Mouse (Mus musculus): ENCODE results near the gene Psph. TPM values are rescaled to one million over a fixed set of nuclear protein-coding genes. Genes with fewer than 3 reads are reported as not detected.
A peak's percentile ranks its signal among the peaks of the same experiment; 100 is the strongest.
"Not testable (repeated sequence)": the region's sequence is repeated elsewhere in the genome, so short reads cannot be mapped to it uniquely, and the experiment has no call there.

The Psph gene
- total RNA-seq (2021) = 10 to 100 TPM; 15.9 to 18.2 TPM
- long read RNA-seq, experiment 1, transcript Psph-201 (8 exons, 1,733 nt) = major isoform, 6 of 19 reads
- long read RNA-seq, experiment 1, partial matches to known transcripts = 5 of 19 reads
- long read RNA-seq, experiment 1, other reads (novel, unspliced or antisense) = 8 of 19 reads
- long read RNA-seq, experiment 2, transcript Psph-201 (8 exons, 1,733 nt) = major isoform, 7 of 31 reads
- long read RNA-seq, experiment 2, partial matches to known transcripts = 6 of 31 reads
- long read RNA-seq, experiment 2, other reads (novel, unspliced or antisense) = 18 of 31 reads

DNA sequence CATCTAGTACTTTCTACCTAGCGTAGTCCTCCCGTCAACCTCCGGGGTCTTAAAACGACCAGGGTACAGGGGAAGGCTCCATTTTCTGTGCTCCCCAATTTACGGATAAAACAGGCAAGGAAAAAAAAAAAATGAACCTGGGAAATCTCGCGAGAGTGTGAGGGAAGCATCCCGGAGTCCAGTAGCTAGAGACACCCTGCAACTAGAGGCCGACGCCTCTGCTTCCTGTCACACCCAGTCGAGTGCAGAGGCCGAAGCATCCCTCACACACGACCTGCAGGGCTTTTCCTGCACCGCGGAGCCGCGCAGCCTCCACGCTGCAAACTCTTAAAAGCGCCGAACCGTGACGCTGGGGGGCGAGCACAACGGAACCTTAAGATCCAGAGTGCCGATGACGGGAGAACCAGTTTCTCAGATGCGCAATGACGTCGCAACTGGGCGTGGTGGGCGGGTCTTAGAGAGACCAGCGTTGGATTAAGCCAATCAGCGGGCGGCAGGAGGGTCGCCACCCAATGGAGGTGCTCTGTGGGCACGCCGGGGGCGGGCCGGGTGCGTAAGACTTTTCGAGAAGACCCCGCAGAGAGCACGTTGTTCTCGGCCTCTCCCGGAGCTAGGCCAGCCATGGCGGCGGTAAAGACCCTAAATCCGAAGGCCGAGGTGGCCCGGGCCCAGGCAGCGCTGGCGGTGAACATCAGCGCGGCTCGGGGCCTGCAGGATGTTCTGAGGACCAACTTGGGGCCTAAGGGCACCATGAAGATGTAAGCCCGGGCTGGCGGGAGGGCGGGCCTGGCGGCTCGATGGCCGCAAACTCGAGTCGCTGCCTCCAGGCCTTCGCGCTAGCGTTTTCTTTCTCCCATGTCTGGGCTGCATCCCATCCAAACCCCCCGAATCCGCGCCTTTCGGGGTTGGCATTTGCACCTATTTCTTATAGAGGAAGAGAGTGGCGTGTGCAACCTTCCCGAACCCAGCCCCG lies at the start of gene Psph:
TSS of gene Psph (minus strand) at position 632 of the 973 bp plus-strand sequence.
- peak; percentile 95 for DNase-seq

GRCm38 (mm10) chr5:129790591-129790990 lies 3.3 kb upstream of the Psph start:
- not testable (repeated sequence) for DNase-seq

- DNase-seq = no peak
These were observed 757 bp upstream of the Psph start for GRCm38 (mm10) chr5:129787818-129788593.

GRCm38 (mm10) chr5:129786161-129786560 lies 1.1 kb downstream of the Psph start:
- DNase-seq = no peak

- no peak for DNase-seq
These were observed 1.9 kb downstream of the Psph start for GRCm38 (mm10) chr5:129785235-129785870.

DNA sequence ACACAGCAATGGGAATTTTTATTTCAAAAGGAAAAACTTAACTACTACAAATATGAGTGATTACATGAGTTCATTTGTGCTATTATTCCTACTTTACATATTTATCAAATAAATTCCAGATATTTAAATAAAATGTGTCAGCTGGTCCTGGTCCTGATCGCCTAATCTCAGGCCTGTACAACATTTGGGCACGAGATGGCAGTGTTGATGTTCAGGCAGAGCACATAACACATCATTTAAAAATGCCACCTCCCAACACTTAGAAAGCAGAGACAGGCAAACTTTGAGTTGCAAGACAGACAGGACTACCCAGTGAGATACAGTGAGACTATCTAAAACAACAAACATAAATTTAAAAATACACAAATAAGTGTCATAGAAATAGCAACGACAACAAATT lies 5.0 kb downstream of the Psph start:
- DNase-seq = no peak

GRCm38 (mm10) chr5:129780131-129780530 lies 7.1 kb downstream of the Psph start:
- DNase-seq = no peak

DNA sequence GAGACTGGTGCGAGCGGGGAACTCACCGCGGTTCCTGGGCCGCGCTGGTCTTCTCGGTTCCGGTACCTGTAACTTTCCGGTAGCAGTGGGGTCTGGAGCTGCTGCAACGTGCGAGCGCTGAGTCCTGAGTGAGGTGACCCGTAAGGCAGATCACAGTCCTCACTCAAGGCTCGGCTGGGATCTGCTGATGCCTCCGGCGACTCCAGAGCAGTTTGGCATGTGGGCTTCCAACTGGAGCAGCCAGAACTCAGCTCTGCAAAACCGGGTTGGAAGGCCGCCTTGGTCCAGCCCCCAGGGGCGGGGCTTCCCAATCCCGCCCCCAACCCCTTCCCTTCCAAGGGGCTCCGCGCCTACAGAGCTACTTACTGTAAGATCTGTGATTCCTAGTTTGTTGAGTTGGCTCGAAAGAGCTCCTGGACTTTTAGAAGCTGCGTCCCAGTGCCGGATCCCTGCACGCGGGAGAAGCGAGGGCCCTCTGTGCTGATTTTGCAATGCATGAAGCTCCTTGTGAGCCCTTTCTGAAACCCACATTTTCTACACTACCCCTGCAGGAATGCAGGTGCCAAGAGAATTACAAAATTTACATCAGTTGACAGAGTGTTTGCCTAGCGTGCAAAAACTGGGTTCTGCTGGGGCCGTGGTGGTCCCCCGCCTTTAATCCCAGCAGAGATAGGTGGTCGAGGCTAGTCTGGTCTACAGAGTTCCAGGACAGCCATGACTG lies 8.1 kb downstream of the Psph start:
- peak; percentile 86 for DNase-seq

GRCm38 (mm10) chr5:129778348-129778995 lies 8.8 kb downstream of the Psph start:
- DNase-seq = no peak

GRCm38 (mm10) chr5:129774661-129775060 lies 12.6 kb downstream of the Psph start:
- DNase-seq = no peak

DNA sequence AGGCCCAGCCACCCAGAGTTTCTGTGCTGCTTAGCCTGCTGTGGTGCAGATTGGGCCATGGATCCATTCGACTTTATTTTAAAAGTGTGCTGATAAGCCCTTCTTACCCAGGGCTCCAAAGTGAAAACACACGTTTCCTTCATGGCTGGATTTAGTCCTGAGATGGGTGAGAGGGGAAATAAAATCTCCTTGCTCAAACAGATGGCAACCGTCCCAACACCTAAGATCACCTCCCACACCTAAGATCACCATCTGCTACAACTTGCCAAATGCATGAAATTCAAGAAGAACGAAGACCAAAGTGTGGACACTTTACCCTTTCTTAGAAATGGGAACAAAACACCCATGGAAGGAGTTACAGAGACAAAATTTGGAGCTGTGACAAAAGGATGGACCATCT lies 13.9 kb downstream of the Psph start:
- not testable (repeated sequence) for DNase-seq

DNA sequence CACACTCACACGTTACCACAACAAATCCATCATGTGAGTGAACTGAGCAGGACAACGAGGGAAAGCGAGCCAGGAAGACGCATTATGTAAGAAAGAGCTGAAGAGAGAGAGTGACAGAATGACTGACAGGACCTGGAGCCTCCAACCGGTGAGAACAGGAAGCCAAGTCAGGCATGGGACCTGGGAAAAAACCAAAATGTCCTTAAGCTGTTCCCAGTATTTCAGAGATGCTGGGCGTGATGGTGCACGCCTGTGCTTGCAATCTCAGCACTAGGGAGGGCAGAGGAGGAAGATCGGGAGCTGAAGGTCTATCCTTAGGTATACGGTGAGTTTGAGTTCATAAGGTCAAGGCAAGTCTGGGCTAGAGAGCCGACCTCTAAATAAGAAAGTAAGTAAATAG lies 14.8 kb downstream of the Psph start:
- DNase-seq = no peak

GRCm38 (mm10) chr5:129770443-129771355 lies 16.6 kb downstream of the Psph start:
- no peak for DNase-seq

DNA sequence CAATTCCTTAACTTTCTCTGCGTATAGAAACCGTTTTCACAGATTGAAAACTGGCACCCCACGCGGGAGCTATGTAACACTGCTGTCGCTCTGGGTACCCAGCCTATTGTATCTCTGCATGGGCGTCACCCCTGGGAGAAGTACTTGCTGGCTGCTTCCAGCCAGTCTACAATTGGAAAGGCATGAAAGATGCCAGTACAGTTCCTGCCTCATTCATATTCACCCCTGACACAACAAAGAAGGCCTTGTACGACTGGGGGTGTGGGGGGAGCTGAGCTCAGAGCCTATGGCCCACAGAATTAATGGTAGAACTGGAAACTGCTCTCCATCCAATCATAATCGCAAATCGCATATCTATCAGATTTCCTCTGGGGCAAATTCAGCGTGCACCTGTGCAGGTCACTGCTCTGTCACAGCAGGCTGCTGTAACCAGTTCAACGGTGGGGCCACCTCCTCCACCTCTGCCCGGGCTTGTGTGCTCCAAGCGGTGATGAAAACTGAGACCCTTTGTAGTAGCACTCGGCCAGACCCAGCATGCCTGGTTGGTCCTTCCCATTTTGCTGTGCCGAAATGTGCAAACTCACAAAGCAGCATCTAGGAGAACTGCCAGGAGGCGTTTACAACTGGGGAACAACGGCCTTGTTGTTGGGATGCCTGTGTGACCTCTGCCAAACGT lies 25.2 kb downstream of the Psph start:
- no peak for DNase-seq

GRCm38 (mm10) chr5:129759929-129760480 lies 27.2 kb downstream of the Psph start:
- no peak for DNase-seq

- DNase-seq = no peak
These were observed 30.4 kb downstream of the Psph start for GRCm38 (mm10) chr5:129756886-129757285.

DNA sequence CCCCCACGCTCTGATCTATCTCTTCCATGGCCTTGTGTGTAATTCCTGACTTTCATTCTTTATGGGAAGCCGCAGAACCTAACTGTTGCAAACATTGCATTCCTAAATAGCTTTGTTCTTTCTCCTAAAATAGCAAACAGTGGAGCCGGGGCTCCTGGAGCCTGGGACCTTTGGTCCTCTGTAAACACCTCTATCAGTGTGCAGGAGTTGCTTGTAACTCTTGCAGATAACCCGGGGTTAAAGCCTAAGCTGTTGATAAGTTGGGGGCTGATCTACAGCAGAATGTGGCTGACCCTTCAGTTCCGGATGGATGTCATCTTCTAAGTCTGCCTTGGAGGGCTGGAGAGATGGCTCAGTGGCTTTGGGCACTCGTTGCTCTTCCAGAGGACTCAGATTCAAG lies 43.2 kb downstream of the Psph start:
- DNase-seq = no peak

DNA sequence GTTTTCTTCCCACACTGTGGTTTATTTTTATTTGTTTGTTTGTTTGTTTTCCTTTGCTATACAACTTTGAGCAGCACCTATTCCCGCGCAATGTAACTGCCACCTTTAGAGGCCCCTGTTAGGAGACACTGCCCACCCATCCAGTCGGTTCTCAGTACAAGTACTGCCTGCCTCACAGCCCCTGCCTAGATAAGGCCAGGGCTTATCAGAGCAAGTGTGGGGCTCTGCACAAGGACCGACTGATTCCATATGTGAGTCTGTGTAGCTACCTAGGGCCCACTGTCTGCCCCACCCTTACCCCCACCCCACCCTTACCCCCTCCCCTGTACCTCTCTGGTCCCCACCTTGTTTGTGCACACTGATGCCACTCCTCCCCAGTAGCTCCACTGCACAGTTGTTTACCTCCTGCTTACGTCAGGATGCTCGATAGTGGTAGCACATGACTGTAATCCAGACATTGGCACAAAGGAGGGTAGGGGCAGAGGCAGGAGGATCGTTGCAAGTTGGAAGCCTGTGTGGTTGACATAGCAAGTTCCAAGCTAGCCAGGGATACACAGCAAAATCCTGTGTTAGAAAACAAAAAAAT lies 44.3 kb downstream of the Psph start:
- no peak for DNase-seq

Measured in gastrocnemius, postnatal 10 days (tissue).